ENCODE assay signal across 8 mouse cellular contexts in genomic region chr8:125935649-125936048, GRCm38 (mm10). TPM values are rescaled to one million over a fixed set of nuclear protein-coding genes. Genes with fewer than 3 reads are reported as not detected.
DNase-seq lines count a peak whose midpoint lies in the region; ATAC-seq lines count a peak whose summit lies in the region.
"Had no signal": no experiment of that assay in that cellular context is flagged by ENCODE, and none has a peak within 500 bp of the region (broad histone marks: within the 10 kb centered on the region; RNA-seq: fewer than 3 reads in every experiment).

No protein-coding gene starts in this region.

- no peaks in the 10 kb centered on the region for H3K9me3 ChIP-seq in midbrain, embryonic 11.5 days (ENCODE audit: control insufficient read depth, low read length)
- H3K9me3 ChIP-seq in midbrain, embryonic 15.5 days: no peaks in the 10 kb centered on the region
- no peaks in the 10 kb centered on the region for H3K9me3 ChIP-seq in limb, embryonic 10.5 days (replicated peaks)

- H3K36me3 ChIP-seq in midbrain, embryonic 11.5 days (ENCODE audit: control insufficient read depth, insufficient read depth, low read length): no peaks in the 10 kb centered on the region
- H3K36me3 ChIP-seq in midbrain, embryonic 15.5 days (replicated peaks): no peaks in the 10 kb centered on the region
- no peaks in the 10 kb centered on the region for H3K36me3 ChIP-seq in limb, embryonic 10.5 days
- H3K36me3 ChIP-seq: neural tube, embryonic 12.5 days had no signal

- 52% methylated on average over 9 of the region's 9 CpGs for WGBS in midbrain, embryonic 11.5 days
- 49% methylated on average over 9 of the region's 9 CpGs for WGBS in midbrain, embryonic 15.5 days
- WGBS in limb, embryonic 10.5 days: 47% methylated on average over 9 of the region's 9 CpGs

- H3K27ac ChIP-seq in midbrain, embryonic 11.5 days (ENCODE audit: low read depth, low read length): no peak overlapping the region
- no peak overlapping the region for H3K27ac ChIP-seq in midbrain, embryonic 15.5 days
- no peak overlapping the region for H3K27ac ChIP-seq in limb, embryonic 10.5 days
- H3K27ac ChIP-seq: neural tube, embryonic 12.5 days had no signal

- no peak overlapping the region for H3K4me2 ChIP-seq in midbrain, embryonic 11.5 days
- H3K4me2 ChIP-seq in midbrain, embryonic 15.5 days: no peak overlapping the region
- H3K4me2 ChIP-seq: neural tube, embryonic 12.5 days had no signal

- no peak overlapping the region for H3K4me3 ChIP-seq in midbrain, embryonic 11.5 days (ENCODE audit: low read depth, low read length)
- no peak overlapping the region for H3K4me3 ChIP-seq in midbrain, embryonic 15.5 days
- H3K4me3 ChIP-seq in limb, embryonic 10.5 days: no peak overlapping the region
- H3K4me3 ChIP-seq: neural tube, embryonic 12.5 days had no signal

- no peaks in the 10 kb centered on the region for H3K27me3 ChIP-seq in midbrain, embryonic 11.5 days (ENCODE audit: control insufficient read depth, insufficient read depth, low read length)
- no peaks in the 10 kb centered on the region for H3K27me3 ChIP-seq in midbrain, embryonic 15.5 days (replicated peaks)
- H3K27me3 ChIP-seq in limb, embryonic 10.5 days (ENCODE audit: low read depth, poor library complexity, severe bottlenecking): no peaks in the 10 kb centered on the region
- H3K27me3 ChIP-seq: neural tube, embryonic 12.5 days had no signal

- no peak for ATAC-seq in midbrain, embryonic 11.5 days (ENCODE audit: low FRiP score)
- no peak for ATAC-seq in midbrain, embryonic 15.5 days (replicated peaks)

- DNase-seq in midbrain, embryonic 11.5 days (ENCODE audit: low spot score, missing footprints): peak; percentile 90
- DNase-seq in adipocyte (ENCODE audit: low spot score): peak; percentile 47
- peak; percentile 89 for DNase-seq in cerebellum, adult 9-10 months
- peak; percentile 68 for DNase-seq in heart, postnatal 4 days
- peak; percentile 70 for DNase-seq in limb, embryonic 10.5 days (ENCODE audit: low spot score)
- peak; percentile 55 for DNase-seq in right cerebral cortex, adult 18-20 months

- no peak overlapping the region for H3K9ac ChIP-seq in midbrain, embryonic 11.5 days (ENCODE audit: low read length)
- H3K9ac ChIP-seq in midbrain, embryonic 15.5 days: no peak overlapping the region
- H3K9ac ChIP-seq: neural tube, embryonic 12.5 days had no signal

- H3K4me1 ChIP-seq in midbrain, embryonic 11.5 days (ENCODE audit: control insufficient read depth, insufficient read depth, low read length): no peaks in the 10 kb centered on the region
- no peaks in the 10 kb centered on the region for H3K4me1 ChIP-seq in midbrain, embryonic 15.5 days
- no peaks in the 10 kb centered on the region for H3K4me1 ChIP-seq in limb, embryonic 10.5 days
- H3K4me1 ChIP-seq: neural tube, embryonic 12.5 days had no signal

RNA-seq across cellular contexts. Expression of gene Map3k21, which starts 25.4 kb away (rescaled TPM):
- 0.03 and 0.11 TPM in 2 replicates for polyA plus RNA-seq in midbrain, embryonic 11.5 days (2014; fragmentation: Nextera tagmentation; extraction: Ambion mirVana)
- 0.60 and 0.72 TPM in 2 replicates for polyA plus RNA-seq in midbrain, embryonic 15.5 days (2015; fragmentation: Nextera tagmentation; extraction: Ambion mirVana)
- under 1 TPM; 0.36 TPM for total RNA-seq in heart, postnatal 4 days (2021)
- 0.03 and 0.04 TPM in 2 replicates for polyA plus RNA-seq in limb, embryonic 10.5 days (2016; fragmentation: Nextera tagmentation; extraction: Ambion mirVana)

RNA-seq across cellular contexts. Expression of gene Pcnx2, which starts 37.5 kb away (rescaled TPM):
- polyA plus RNA-seq in midbrain, embryonic 11.5 days (2014; fragmentation: Nextera tagmentation; extraction: Ambion mirVana): 0.40 and 0.74 TPM in 2 replicates
- 6.2 and 7.5 TPM in 2 replicates for polyA plus RNA-seq in midbrain, embryonic 15.5 days (2015; fragmentation: Nextera tagmentation; extraction: Ambion mirVana)
- total RNA-seq in heart, postnatal 4 days (2021): under 1 TPM; 0.38 to 0.41 TPM
- 0.05 TPM in 1 of 2 replicates, not detected in the other for polyA plus RNA-seq in limb, embryonic 10.5 days (2016; fragmentation: Nextera tagmentation; extraction: Ambion mirVana)

RNA-seq across cellular contexts. Expression of gene Kcnk1, which starts 59.3 kb away (rescaled TPM):
- 3.8 and 4.1 TPM in 2 replicates for polyA plus RNA-seq in midbrain, embryonic 11.5 days (2014; fragmentation: Nextera tagmentation; extraction: Ambion mirVana)
- 17.9 and 18.6 TPM in 2 replicates for polyA plus RNA-seq in midbrain, embryonic 15.5 days (2015; fragmentation: Nextera tagmentation; extraction: Ambion mirVana)
- total RNA-seq in heart, postnatal 4 days (2021): under 1 TPM; 0.77 to 0.98 TPM
- polyA plus RNA-seq in limb, embryonic 10.5 days (2016; fragmentation: Nextera tagmentation; extraction: Ambion mirVana): 9.2 and 10.1 TPM in 2 replicates
